Comparison of ENCODE assay signal across 7 mouse cellular contexts in genomic region chr4:147406735-147407462, GRCm38 (mm10). TPM values are rescaled to one million over a fixed set of nuclear protein-coding genes. Genes with fewer than 3 reads are reported as not detected.
DNase-seq lines count a peak whose midpoint lies in the region; ATAC-seq and TF ChIP-seq lines count a peak whose summit lies in the region.

No protein-coding gene starts in this region.

- H3K4me1 ChIP-seq in cortical plate, adult 2 months (ENCODE audit: control insufficient read depth, insufficient read depth, low read length) = no peaks in the 10 kb centered on the region
- H3K4me1 ChIP-seq in heart, embryonic 14.5 days (ENCODE audit: control insufficient read depth in 2 of 2, insufficient read depth in 2 of 2, low read length in 2 of 2) = no peaks in the 10 kb centered on the region

- H3K36me3 ChIP-seq in heart, embryonic 14.5 days (ENCODE audit: control insufficient read depth, insufficient read depth, low read length) = no peaks in the 10 kb centered on the region

- ATAC-seq in heart, embryonic 14.5 days (ENCODE audit: insufficient number of reproducible peaks, insufficient read depth, low FRiP score, low read depth) = peak; percentile 81

- intact Hi-C loops in left cerebral cortex, postnatal 4 days (cut with DNase I) = no loop called here

- TF ChIP-seq CTCF in cortical plate, adult 2 months (IDR thresholded peaks at IDR 0.05; ENCODE audit: extremely low read depth, insufficient read depth, low read length) = no peak

- WGBS in heart, embryonic 14.5 days = 1% methylated on average over 47 of the region's 75 CpGs

- no peaks in the 10 kb centered on the region for H3K27me3 ChIP-seq in heart, embryonic 14.5 days (ENCODE audit: control insufficient read depth, insufficient read depth, low read length)

- peak overlapping the region; percentile 81 for H3K4me2 ChIP-seq in heart, embryonic 14.5 days (ENCODE audit: low read length)

- TF ChIP-seq POLR2A in cortical plate, adult 2 months (IDR thresholded peaks at IDR 0.05; ENCODE audit: extremely low read depth, insufficient read depth, low read length) = no peak

- H3K9ac ChIP-seq in heart, embryonic 14.5 days (ENCODE audit: low read length) = peak overlapping the region; percentile 77

- H3K27ac ChIP-seq in cortical plate, adult 2 months (ENCODE audit: insufficient read depth, low read length) = no peak overlapping the region
- peak overlapping the region; percentile 5 to 31; a peak in 1 of 4 replicates for H3K27ac ChIP-seq in heart, embryonic 14.5 days (replicated peaks in 1 of 2; ENCODE audit: control insufficient read depth in 1 of 2, insufficient read depth in 1 of 2, low read depth in 2 of 2, low read length in 2 of 2)

- peaks cover 41% of the 10 kb centered on the region for H3K9me3 ChIP-seq in heart, embryonic 14.5 days (ENCODE audit: control insufficient read depth, low read length)

- DNase-seq in left cerebral cortex, postnatal 4 days = peak; percentile 41
- no peak for DNase-seq in left cerebral cortex, adult 9 months (ENCODE audit: low spot score in 2 of 2)
- DNase-seq in liver = peak; percentile 64
- DNase-seq in retina, postnatal 1 day = peak; percentile 75
- DNase-seq in cerebellum, adult 8-10 months = no peak

- H3K4me3 ChIP-seq in cortical plate, adult 2 months (ENCODE audit: insufficient read depth, low read length) = peak overlapping the region; percentile 55
- H3K4me3 ChIP-seq in heart, embryonic 14.5 days (ENCODE audit: control insufficient read depth in 1 of 2, insufficient read depth in 1 of 2, low read depth in 1 of 2, low read length in 2 of 2) = peak overlapping the region; percentile 53 to 54

RNA-seq across cellular contexts. Expression of gene Zfp978, which starts 45.8 kb away (rescaled TPM):
- total RNA-seq in left cerebral cortex, postnatal 4 days (2021) = not detected
- not detected in 2 replicates for polyA plus RNA-seq in cortical plate, adult 2 months (2012; rRNA removed)
- polyA plus RNA-seq in heart, embryonic 14.5 days (2014; fragmentation: Nextera tagmentation; extraction: Ambion mirVana) = 0.19 TPM in 1 of 2 replicates, not detected in the other

Comparison
In these comparisons a context has a peak if more than half of its experiments do, and no peak if none do; other contexts are left out.
1. DNase-seq: peak in left cerebral cortex, postnatal 4 days (single experiment), liver (single experiment) and retina, postnatal 1 day (single experiment); none in left cerebral cortex, adult 9 months (0 of 2) and cerebellum, adult 8-10 months (single experiment).